Mouse (Mus musculus) kidney, adult 2 months (tissue): ENCODE data around the gene Arpc1a. TPM values are rescaled to one million over a fixed set of nuclear protein-coding genes. Genes with fewer than 3 reads are reported as not detected.
"Not testable (repeated sequence)": the region's sequence is repeated elsewhere in the genome, so short reads cannot be mapped to it uniquely, and the experiment has no call there.

ENCODE experiments used
- DNase-seq: peaks from one replicate; pipeline ENCODE4 v3.0.0; 2021
- H3K27ac ChIP-seq: fragments of 200-500 bp; 2 replicates; pipeline ENCODE4 v1.5.1; 2012; ENCODE audit warnings: low read depth, low read length, control low read depth, inconsistent platforms; ENCODE audit not compliant: insufficient read depth
- H3K27me3 ChIP-seq: fragments of 200-500 bp; replicated peaks from 2 replicates; pipeline ENCODE4 v1.6.1; 2012; ENCODE audit warnings: mild to moderate bottlenecking, moderate library complexity, low read length, inconsistent platforms; ENCODE audit not compliant: control insufficient read depth, insufficient read depth
- H3K36me3 ChIP-seq: fragments of 200-500 bp; 2 replicates; pipeline ENCODE4 v1.6.1; 2012; ENCODE audit warnings: mild to moderate bottlenecking, moderate library complexity, low read length, inconsistent platforms; ENCODE audit not compliant: control insufficient read depth, insufficient read depth
- H3K4me1 ChIP-seq: fragments of 200-500 bp; 2 replicates; pipeline ENCODE4 v1.6.1; 2011; ENCODE audit warnings: low read length; ENCODE audit not compliant: control insufficient read depth, insufficient read depth
- H3K4me3 ChIP-seq: fragments of 200-500 bp; 2 replicates; pipeline ENCODE4 v1.5.1; 2011; ENCODE audit warnings: mild to moderate bottlenecking, low read depth, low read length, control low read depth; ENCODE audit not compliant: insufficient read depth
- CTCF ChIP-seq: fragments of 200-500 bp; conservative IDR thresholded peaks from 2 replicates; pipeline ENCODE4 v1.5.1; 2011; ENCODE audit warnings: low read depth, mild to moderate bottlenecking, control low read depth, low read length, moderate library complexity, mixed read lengths; ENCODE audit not compliant: insufficient read depth, insufficient read length
- POLR2A ChIP-seq: fragments of 200-500 bp; IDR thresholded peaks from one replicate; pipeline ENCODE4 v1.6.1; 2011; ENCODE audit warnings: low read depth, low read length, control low read depth
- WGBS: fragments of 180-500 bp; shearing (Covaris S2); methylation state at CpG from one replicate; pipeline ENCODE4 v1.1.7; 2018; 5-methylcytosine and 5-hydroxymethylcytosine counted together
- polyA plus RNA-seq: library from polyadenylated mRNA; depleted of rRNA; stranded (reverse); fragments of >200 nt; gene quantifications from 2 replicates; pipeline ENCODE4 v1.2.3, GENCODE M21; 2012

Gene Arpc1a
- polyA plus RNA-seq, 1 experiment: 141 TPM

DNA sequence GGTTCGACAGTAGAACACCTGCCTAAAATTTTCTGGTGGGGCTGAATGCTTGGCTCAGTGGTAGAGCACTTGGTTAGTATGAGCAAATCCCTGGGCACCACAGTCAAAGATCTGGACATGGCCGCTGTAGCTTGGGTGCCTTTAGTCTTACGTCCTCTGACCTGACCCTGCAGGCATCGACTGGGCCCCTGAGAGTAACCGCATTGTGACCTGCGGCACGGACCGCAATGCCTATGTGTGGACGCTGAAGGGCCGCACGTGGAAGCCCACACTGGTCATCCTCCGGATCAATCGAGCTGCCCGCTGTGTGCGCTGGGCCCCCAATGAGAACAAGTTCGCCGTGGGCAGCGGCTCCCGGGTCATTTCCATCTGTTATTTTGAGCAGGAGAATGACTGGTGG lies 39.8 kb downstream of the Arpc1a start:
- H3K27me3 ChIP-seq: no peaks in the 10 kb centered on the region
- 93% methylated on average over 19 of the region's 19 CpGs for WGBS
- H3K36me3 ChIP-seq: no peaks in the 10 kb centered on the region
- TF ChIP-seq CTCF (no peak), POLR2A (no peak)
- no peak overlapping the region for H3K27ac ChIP-seq
- no peak for DNase-seq
- H3K4me1 ChIP-seq: no peaks in the 10 kb centered on the region
- no peak overlapping the region for H3K4me3 ChIP-seq

DNA sequence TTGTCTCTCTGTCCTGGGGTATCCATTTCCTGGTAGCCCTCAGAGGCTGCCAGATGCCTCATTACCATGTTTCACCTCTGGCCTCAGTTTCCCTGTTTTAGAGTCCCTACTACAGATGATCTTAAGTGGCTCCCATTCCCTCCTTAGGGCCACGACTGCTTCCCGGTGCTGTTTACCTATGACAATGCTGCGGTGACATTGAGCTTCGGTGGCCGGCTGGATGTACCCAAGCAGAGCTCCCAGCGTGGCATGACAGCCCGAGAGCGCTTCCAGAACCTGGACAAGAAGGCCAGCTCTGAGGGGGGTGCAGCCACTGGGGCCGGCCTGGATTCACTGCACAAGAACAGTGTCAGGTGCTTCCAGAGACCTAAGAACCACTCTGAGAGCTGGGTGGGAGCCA lies 43.0 kb downstream of the Arpc1a start:
- Histone ChIP-seq H3K4me3 (no peak overlapping the region), H3K36me3 (peaks cover 5% of the 10 kb centered on the region; the same call in 1 of the 2 replicates), H3K4me1 (no peaks in the 10 kb centered on the region), H3K27ac (no peak overlapping the region), H3K27me3 (no peaks in the 10 kb centered on the region)
- DNase-seq: no peak
- WGBS: 93% methylated on average over 9 of the region's 9 CpGs
- TF ChIP-seq POLR2A (no peak), CTCF (no peak)

DNA sequence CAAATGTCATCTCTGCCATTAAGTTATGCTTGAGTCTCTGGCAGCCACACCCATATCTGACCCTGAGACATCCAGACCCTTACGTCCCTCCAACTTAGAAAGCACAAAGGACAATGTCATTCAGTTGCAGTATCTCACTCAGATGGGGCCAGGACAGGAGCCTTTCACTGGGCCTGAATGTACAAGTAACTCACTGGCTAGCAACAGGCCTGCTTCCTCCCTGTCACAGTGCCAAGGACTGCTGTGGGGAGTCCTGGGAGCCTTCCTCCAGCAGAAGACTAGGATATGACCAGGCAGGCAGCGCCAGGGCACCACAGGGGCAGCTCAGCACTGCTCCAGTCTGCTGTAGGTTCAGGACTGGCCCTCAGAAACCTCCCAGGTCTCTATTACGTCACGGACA lies 45.5 kb downstream of the Arpc1a start:
- Histone ChIP-seq H3K36me3 (peaks cover 8% of the 10 kb centered on the region), H3K4me3 (no peak overlapping the region), H3K4me1 (no peaks in the 10 kb centered on the region), H3K27me3 (no peaks in the 10 kb centered on the region), H3K27ac (no peak overlapping the region)
- TF ChIP-seq POLR2A (no peak), CTCF (no peak)
- 80% methylated on average over 4 of the region's 4 CpGs for WGBS
- DNase-seq: peak; percentile 38

DNA sequence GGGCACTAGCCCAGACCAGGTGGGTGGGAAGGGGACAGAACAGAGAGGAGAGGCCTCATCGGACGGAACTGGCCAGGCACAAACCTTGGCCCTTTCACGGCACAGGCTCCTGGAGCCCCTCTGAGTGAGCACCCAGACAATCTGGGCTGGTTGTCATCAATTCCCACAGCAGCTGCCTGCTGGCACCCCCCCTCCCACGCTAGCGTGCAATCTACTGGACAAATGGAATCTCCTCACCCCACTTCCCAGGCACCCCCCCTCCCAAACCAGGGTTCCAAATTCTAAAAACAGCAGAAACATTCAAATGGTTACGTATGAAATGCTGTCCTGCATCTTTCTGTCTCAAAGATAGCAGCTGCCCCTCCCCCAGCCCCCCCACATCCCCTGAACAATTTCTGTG lies 46.1 kb downstream of the Arpc1a start:
- H3K4me1 ChIP-seq, DNase-seq, H3K36me3 ChIP-seq, H3K27ac ChIP-seq, H3K4me3 ChIP-seq, H3K27me3 ChIP-seq: not testable (repeated sequence)
- WGBS: 89% methylated on average over 6 of the region's 6 CpGs

DNA sequence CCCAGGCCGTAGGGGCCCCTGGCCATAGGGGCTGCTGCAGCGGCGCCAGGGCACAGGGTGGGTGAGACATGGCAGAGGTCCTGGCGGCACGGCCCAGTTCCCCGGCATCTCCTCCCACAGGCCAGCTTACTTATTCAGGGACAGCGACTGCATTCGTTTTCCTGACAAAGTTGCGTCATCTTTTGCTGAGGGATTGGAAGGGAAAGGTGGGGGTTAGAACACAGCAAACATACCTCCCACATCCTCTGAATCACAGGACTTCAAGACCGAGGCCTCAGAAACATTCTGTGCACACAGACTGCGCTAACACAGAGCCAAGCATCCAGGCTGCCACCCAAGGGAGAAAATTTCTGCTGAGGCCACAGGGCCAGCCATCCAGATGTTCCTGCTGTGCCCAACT lies 46.6 kb downstream of the Arpc1a start:
- Histone ChIP-seq H3K27ac (no peak overlapping the region), H3K27me3 (no peaks in the 10 kb centered on the region), H3K36me3 (peaks cover 8% of the 10 kb centered on the region), H3K4me1 (no peaks in the 10 kb centered on the region), H3K4me3 (no peak overlapping the region)
- WGBS: 73% methylated on average over 11 of the region's 11 CpGs
- no peak for DNase-seq
- no peak for TF ChIP-seq POLR2A
- no peak for TF ChIP-seq CTCF

DNA sequence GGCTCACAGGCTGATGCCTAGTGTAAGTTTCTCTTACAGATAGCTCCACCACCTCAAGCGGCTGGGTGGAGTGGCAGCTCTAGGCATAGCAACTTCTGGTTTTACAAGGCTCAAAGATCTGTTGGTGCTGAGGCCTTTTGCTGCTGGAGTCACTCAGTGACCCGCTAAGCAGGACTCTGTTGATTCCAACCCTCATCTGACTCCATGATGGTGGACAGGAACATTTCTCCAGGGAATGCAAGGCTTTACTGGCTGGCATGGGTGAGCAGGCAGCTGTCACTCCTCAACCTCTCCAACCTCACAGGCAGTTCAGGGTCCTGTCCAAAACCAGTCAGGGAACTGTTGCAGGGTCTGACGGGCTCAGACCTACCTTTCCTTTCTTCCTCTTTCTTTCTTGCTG lies 47.4 kb downstream of the Arpc1a start:
- no peak overlapping the region for H3K27ac ChIP-seq
- DNase-seq: no peak
- TF ChIP-seq POLR2A (no peak), CTCF (no peak)
- peaks cover 8% of the 10 kb centered on the region for H3K36me3 ChIP-seq
- H3K4me1 ChIP-seq: no peaks in the 10 kb centered on the region
- no peaks in the 10 kb centered on the region for H3K27me3 ChIP-seq
- WGBS: 84% methylated on average over 3 of the region's 3 CpGs
- H3K4me3 ChIP-seq: no peak overlapping the region

DNA sequence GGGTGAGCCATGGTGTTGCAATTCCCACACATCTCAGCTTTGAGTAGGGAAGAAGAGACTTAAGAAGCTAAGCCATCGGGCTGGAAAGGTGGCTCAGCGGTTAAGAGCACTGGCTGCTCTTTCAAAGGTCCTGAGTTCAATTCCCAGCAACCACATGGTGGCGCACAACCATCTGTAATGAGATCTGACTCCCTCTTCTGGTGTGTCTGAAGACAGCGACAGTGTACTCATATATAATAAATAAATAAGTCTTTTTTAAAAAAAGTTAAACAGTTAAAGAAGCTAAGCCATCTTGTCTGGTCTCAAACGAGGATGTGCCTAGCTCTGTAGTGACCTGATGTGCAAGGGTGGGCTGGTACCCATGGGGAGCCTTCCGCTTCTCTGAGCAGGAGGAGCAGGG lies 49.6 kb downstream of the Arpc1a start:
- H3K4me3 ChIP-seq, H3K27ac ChIP-seq, DNase-seq, H3K27me3 ChIP-seq, H3K4me1 ChIP-seq, H3K36me3 ChIP-seq: not testable (repeated sequence)
- 91% methylated on average over 6 of the region's 6 CpGs for WGBS

DNA sequence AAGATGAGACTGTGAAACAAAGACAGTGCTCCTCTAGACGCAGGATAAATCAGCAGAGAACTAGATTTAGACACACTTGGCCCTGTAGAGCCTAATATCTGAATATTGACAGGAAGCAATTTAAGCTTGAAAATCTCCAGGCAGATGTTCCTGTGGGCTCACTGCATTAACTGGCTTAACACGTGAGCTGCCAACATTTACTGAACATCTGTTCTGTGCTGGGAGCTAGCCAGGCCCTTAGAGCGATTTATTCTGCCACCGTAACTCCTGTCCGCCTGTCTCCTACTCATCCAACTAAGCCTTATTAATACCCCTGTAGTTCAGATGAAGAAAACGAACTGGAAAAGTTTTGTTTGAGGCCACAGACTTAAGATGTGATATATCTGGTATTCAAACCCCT lies 55.2 kb downstream of the Arpc1a start:
- no peaks in the 10 kb centered on the region; the same call in 1 of the 2 replicates for H3K36me3 ChIP-seq
- TF ChIP-seq POLR2A (no peak), CTCF (no peak)
- WGBS: 3% methylated on average over 6 of the region's 6 CpGs
- H3K4me1 ChIP-seq: peaks cover 8% of the 10 kb centered on the region; the same call in 1 of the 2 replicates
- no peak overlapping the region for H3K27ac ChIP-seq
- H3K4me3 ChIP-seq: peak overlapping the region; percentile 93
- no peaks in the 10 kb centered on the region for H3K27me3 ChIP-seq
- DNase-seq: no peak
